Mouse (Mus musculus): ENCODE data around the gene Zfr2.
A peak's percentile ranks its signal among the peaks of the same experiment; 100 is the strongest.

The Zfr2 gene

GRCm38 (mm10) chr10:81232580-81233225, at the start of gene Zfr2:
Zfr2 (plus strand) TSS chr10:81233155.
- DNase-seq (ENCODE audit: low spot score), result peak; percentile 96

GRCm38 (mm10) chr10:81183805-81184204, 49.1 kb upstream of the Zfr2 start, which contains the start of gene 4930442H23Rik:
4930442H23Rik (minus strand) TSS chr10:81183849.
- no peak for DNase-seq (ENCODE audit: low spot score)

- DNase-seq (ENCODE audit: low spot score), result peak; percentile 78
Observed at GRCm38 (mm10) chr10:81184765-81185164, 48.2 kb upstream of the Zfr2 start.

GRCm38 (mm10) chr10:81187161-81187560, 45.8 kb upstream of the Zfr2 start:
- no peak for DNase-seq (ENCODE audit: low spot score)

- no peak for DNase-seq (ENCODE audit: low spot score)
Observed at GRCm38 (mm10) chr10:81189821-81190220, 43.1 kb upstream of the Zfr2 start.

GRCm38 (mm10) chr10:81190236-81190911, 42.6 kb upstream of the Zfr2 start:
- DNase-seq (ENCODE audit: low spot score), result no peak

GRCm38 (mm10) chr10:81190912-81191321, 42.0 kb upstream of the Zfr2 start:
- no peak for DNase-seq (ENCODE audit: low spot score)

GRCm38 (mm10) chr10:81191342-81191982, 41.5 kb upstream of the Zfr2 start:
- DNase-seq (ENCODE audit: low spot score), result no peak

GRCm38 (mm10) chr10:81192270-81192967, 40.5 kb upstream of the Zfr2 start:
- DNase-seq (ENCODE audit: low spot score), result peak; percentile 87

GRCm38 (mm10) chr10:81192968-81193501, 39.9 kb upstream of the Zfr2 start:
- DNase-seq (ENCODE audit: low spot score), result peak; percentile 56

GRCm38 (mm10) chr10:81193991-81194774, 38.8 kb upstream of the Zfr2 start:
- no peak for DNase-seq (ENCODE audit: low spot score)

GRCm38 (mm10) chr10:81195300-81195699, 37.7 kb upstream of the Zfr2 start:
- no peak for DNase-seq (ENCODE audit: low spot score)

- no peak for DNase-seq (ENCODE audit: low spot score)
Observed at GRCm38 (mm10) chr10:81196470-81197065, 36.4 kb upstream of the Zfr2 start.

GRCm38 (mm10) chr10:81197305-81197704, 35.6 kb upstream of the Zfr2 start:
- no peak for DNase-seq (ENCODE audit: low spot score)

GRCm38 (mm10) chr10:81198230-81198629, 34.7 kb upstream of the Zfr2 start:
- DNase-seq (ENCODE audit: low spot score), result no peak

GRCm38 (mm10) chr10:81198990-81199389, 34.0 kb upstream of the Zfr2 start:
- DNase-seq (ENCODE audit: low spot score), result no peak

GRCm38 (mm10) chr10:81200141-81200540, 32.8 kb upstream of the Zfr2 start:
- no peak for DNase-seq (ENCODE audit: low spot score)

GRCm38 (mm10) chr10:81200605-81201287, 32.2 kb upstream of the Zfr2 start:
- no peak for DNase-seq (ENCODE audit: low spot score)

GRCm38 (mm10) chr10:81201807-81202758, 30.9 kb upstream of the Zfr2 start, which contains the start of gene Nmrk2:
Nmrk2 (minus strand) TSS chr10:81202051.
- DNase-seq (ENCODE audit: low spot score), result no peak
